Mouse (Mus musculus) forebrain, embryonic 14.5 days (tissue): ENCODE measurements around the gene Robo2. TPM values are rescaled to one million over a fixed set of nuclear protein-coding genes. Genes with fewer than 3 reads are reported as not detected.

Experiments used
- ATAC-seq: fragments of 200-750 bp; cut with Nextera tagmentation; 2 replicates; pipeline ENCODE4 v1.8.0; 2017; ENCODE audit warnings: mild to moderate bottlenecking, moderate library complexity
- DNase-seq: peaks from one replicate; pipeline ENCODE4 v3.0.0-alpha.2; 2015; ENCODE audit warnings: low spot score
- H3K27ac ChIP-seq: fragments of 300-500 bp; sonication (generic); 2 replicates; pipeline ENCODE4 v1.5.1; 2014; ENCODE audit warnings: low read depth, mild to moderate bottlenecking, control low read depth, low read length, moderate library complexity
- H3K27me3 ChIP-seq: fragments of 300-500 bp; sonication (generic); replicated peaks from 2 replicates; pipeline ENCODE4 v1.6.1; 2014; ENCODE audit warnings: low read length, control low read depth, mixed read lengths; ENCODE audit not compliant: control insufficient read depth, insufficient read depth
- H3K36me3 ChIP-seq: fragments of 300-500 bp; sonication (generic); 2 replicates; pipeline ENCODE4 v1.6.1; 2014; ENCODE audit warnings: low read length, control low read depth; ENCODE audit not compliant: control insufficient read depth, insufficient read depth
- H3K4me1 ChIP-seq: fragments of 300-500 bp; sonication (generic); 2 replicates; pipeline ENCODE4 v1.6.1; 2014; ENCODE audit warnings: antibody characterized with exemption, low read length, control low read depth; ENCODE audit not compliant: control insufficient read depth, insufficient read depth
- H3K4me2 ChIP-seq: fragments of 300-500 bp; sonication (generic); 2 replicates; pipeline ENCODE4 v1.6.1; 2014; ENCODE audit warnings: mild to moderate bottlenecking, control low read depth, low read length
- H3K4me3 ChIP-seq: fragments of 300-500 bp; sonication (generic); 2 replicates; pipeline ENCODE4 v1.5.1; 2014; ENCODE audit warnings: low read depth, low read length, control low read depth
- H3K9ac ChIP-seq: fragments of 300-500 bp; sonication (generic); 2 replicates; pipeline ENCODE4 v1.6.1; 2014; ENCODE audit warnings: mild to moderate bottlenecking, low read length, control low read depth, moderate library complexity
- H3K9me3 ChIP-seq: fragments of 300-500 bp; sonication (generic); replicated peaks from 2 replicates; pipeline ENCODE4 v1.6.1; 2016; ENCODE audit warnings: low read length, control low read depth, mixed read lengths; ENCODE audit not compliant: control insufficient read depth
- WGBS: fragments of 180-500 bp; shearing (Covaris S2); extraction: QIAGEN DNeasy Blood & Tissue Kit; methylation state at CpG from one replicate; pipeline ENCODE4 v1.1.7; 2014; 5-methylcytosine and 5-hydroxymethylcytosine counted together
- polyA plus RNA-seq: library from polyadenylated mRNA; unstranded; fragments of >200 nt; fragmentation: Nextera tagmentation; extraction: Ambion mirVana; gene quantifications from 2 replicates; pipeline ENCODE4 v1.2.1, GENCODE M21; 2014

Gene Robo2
- polyA plus RNA-seq, 1 experiment from 2014 or later: 64.7 TPM

DNA sequence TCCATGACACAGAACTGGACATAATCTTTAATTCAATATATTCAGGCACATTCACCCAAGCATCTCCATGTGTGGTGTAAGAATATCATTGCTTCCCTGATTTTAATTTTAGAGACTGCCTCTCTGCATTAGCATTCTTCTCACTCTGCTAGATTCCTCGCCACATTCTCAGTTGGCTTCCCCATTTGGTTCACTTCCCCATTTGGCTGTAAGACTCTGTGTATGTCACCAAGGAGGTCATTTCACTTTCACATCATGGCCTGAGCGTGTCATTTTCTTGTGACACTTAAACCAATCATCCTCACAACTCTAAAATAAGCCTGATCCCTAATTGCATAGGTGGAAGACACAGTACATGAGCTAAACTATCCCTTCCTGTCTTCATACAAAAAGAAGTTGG, 536.6 kb downstream of the Robo2 start:
- Histone ChIP-seq H3K36me3 (no peaks in the 10 kb centered on the region), H3K4me2 (no peak overlapping the region), H3K9me3 (no peaks in the 10 kb centered on the region), H3K4me3 (no peak overlapping the region), H3K4me1 (no peaks in the 10 kb centered on the region), H3K27me3 (no peaks in the 10 kb centered on the region), H3K27ac (no peak overlapping the region), H3K9ac (no peak overlapping the region)
- ATAC-seq (no peak), DNase-seq (no peak)
- 85% methylated on average over 2 of the region's 2 CpGs for WGBS

DNA sequence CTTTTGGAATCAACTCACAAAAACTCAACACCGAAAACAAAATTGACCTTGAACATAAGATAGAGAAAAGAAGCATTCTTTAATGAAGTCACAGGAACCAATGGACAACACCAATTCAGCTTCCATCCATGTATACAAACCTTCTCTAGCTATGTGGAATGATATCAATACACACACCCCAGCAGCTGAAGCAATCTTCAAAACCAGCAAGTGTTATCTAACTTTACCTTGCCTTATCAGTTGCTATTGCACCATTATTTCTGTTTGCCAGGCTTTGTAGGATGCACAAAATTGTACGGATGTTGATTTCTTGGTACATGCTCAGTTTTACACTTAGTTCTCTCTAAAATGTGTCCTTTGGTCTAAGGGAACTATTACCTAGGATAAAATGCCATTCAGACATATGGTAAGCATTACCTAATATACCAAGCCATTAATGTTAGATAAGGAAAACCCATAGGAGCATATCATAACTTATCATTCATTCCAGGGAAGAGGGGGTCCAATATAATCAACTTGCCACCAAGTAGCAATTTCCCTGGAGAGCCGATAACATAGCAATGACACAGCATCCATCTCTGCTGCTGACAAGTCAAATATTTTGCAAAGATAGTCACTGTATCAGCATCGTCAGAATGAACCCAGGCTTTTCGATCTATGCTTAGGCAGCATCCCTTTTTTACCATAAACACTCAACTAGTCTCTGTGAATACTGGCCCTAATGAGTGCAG, 537.6 kb downstream of the Robo2 start:
- Histone ChIP-seq H3K27me3 (no peaks in the 10 kb centered on the region), H3K9me3 (no peaks in the 10 kb centered on the region), H3K27ac (no peak overlapping the region), H3K4me1 (no peaks in the 10 kb centered on the region), H3K36me3 (no peaks in the 10 kb centered on the region), H3K4me3 (no peak overlapping the region), H3K9ac (no peak overlapping the region), H3K4me2 (no peak overlapping the region)
- DNase-seq (no peak), ATAC-seq (no peak)
- 95% methylated on average over 5 of the region's 5 CpGs for WGBS

DNA sequence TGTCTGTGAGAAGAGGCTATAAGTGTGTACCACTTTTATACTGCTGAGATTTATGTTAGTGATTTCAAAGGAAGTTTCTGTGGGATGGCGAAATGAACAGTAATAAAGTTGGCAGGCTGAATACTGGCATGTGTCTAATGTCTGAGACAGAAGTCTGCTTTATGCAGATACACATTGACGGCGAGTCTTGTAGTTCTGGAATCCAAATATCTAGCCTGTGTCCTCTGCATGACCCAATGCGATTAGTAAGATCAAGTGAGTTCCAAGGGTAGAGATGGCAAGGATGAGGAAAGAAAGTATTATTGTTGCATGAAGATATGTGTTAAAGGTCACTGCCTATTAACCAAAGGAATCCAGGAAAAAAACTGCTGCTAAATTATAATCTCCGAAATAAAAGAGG, 541.3 kb downstream of the Robo2 start:
- 77% methylated on average over 5 of the region's 5 CpGs for WGBS
- Histone ChIP-seq H3K27ac (no peak overlapping the region), H3K36me3 (no peaks in the 10 kb centered on the region), H3K9ac (no peak overlapping the region), H3K4me1 (no peaks in the 10 kb centered on the region), H3K4me2 (no peak overlapping the region), H3K4me3 (no peak overlapping the region), H3K9me3 (no peaks in the 10 kb centered on the region), H3K27me3 (no peaks in the 10 kb centered on the region)
- ATAC-seq: no peak
- no peak for DNase-seq

GRCm38 (mm10) chr16:73869527-73870212, 542.0 kb downstream of the Robo2 start:
- Histone ChIP-seq H3K4me3 (no peak overlapping the region), H3K27me3 (no peaks in the 10 kb centered on the region), H3K4me2 (no peak overlapping the region), H3K9me3 (no peaks in the 10 kb centered on the region), H3K4me1 (peaks cover 3% of the 10 kb centered on the region; the same call in 1 of the 2 replicates), H3K36me3 (no peaks in the 10 kb centered on the region), H3K9ac (no peak overlapping the region), H3K27ac (no peak overlapping the region)
- 87% methylated on average over 7 of the region's 7 CpGs for WGBS
- DNase-seq (no peak), ATAC-seq (no peak)

DNA sequence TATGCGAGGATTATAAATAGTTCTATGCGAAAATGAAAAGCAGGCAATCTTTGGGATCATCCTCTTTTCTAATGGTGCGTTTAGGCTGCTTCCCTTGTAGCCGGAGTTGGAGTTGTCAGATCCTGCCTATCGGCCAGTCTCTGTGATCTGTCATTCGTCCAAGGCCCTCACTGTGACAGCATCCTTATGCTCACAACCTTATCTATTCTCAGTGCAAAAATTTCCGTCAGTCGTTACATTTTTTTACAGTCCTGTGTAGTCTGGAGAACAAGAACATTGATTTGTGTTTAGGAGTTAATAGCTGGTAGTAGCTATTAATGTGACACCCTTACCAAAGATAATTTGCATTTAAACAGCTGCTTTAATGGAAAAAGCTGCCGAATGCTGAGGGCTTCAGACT, 547.0 kb downstream of the Robo2 start:
- H3K27me3 ChIP-seq: no peaks in the 10 kb centered on the region
- H3K4me2 ChIP-seq: no peak overlapping the region
- ATAC-seq (peak; percentile 42; the same call in 1 of the 2 replicates), DNase-seq (peak; percentile 52)
- no peaks in the 10 kb centered on the region for H3K9me3 ChIP-seq
- 20% methylated on average over 9 of the region's 9 CpGs for WGBS
- no peak overlapping the region for H3K9ac ChIP-seq
- peaks cover 18% of the 10 kb centered on the region for H3K4me1 ChIP-seq
- peak overlapping the region; percentile 15; the same call in 1 of the 2 replicates for H3K27ac ChIP-seq
- no peak overlapping the region for H3K4me3 ChIP-seq
- no peaks in the 10 kb centered on the region for H3K36me3 ChIP-seq

DNA sequence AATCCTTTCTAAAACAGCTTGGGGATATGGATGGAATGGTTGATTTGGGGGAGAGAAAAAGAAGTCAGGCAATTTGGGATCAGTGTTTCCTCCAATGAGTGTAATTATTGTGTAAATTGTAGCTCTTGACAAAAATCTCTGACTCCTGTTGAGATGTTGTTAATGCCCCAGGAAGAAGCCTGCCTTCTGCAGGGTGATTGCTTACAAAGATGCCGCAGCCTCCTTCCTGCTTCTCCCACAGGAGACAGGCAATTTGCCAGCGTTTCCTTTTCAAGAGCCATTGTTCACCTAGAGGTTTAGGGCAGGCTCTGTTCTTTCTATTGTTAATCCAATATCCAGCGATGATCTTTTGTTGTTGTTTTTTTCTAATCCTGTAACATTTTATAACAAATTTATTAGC, 547.9 kb downstream of the Robo2 start:
- peak; percentile 57; the same call in 1 of the 2 replicates for ATAC-seq

DNA sequence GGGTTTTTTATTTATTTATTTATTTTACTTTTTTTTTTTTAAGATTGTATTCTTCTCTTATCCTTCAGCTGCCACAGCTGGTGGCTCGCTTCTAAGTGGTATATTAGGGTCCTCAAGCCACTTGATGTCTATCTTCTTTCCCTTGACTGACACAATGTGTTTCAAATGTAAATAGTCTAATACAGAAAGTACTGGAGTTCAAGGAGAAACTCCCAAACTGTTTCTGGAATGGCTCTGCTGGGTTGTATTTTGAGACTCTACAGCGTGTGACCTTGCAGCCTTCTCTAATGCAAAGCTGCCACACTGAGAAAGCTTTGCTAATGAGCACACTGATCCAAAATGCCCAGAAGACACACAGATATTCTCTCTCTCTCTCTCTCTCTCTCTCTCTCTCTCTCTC, 552.9 kb downstream of the Robo2 start:
- Histone ChIP-seq H3K9me3 (no peaks in the 10 kb centered on the region), H3K27ac (no peak overlapping the region), H3K4me3 (no peak overlapping the region), H3K36me3 (no peaks in the 10 kb centered on the region), H3K4me1 (peaks cover 9% of the 10 kb centered on the region), H3K27me3 (no peaks in the 10 kb centered on the region), H3K9ac (no peak overlapping the region), H3K4me2 (no peak overlapping the region)
- 48% methylated on average over 2 of the region's 2 CpGs for WGBS
- peak; percentile 57 for DNase-seq
- peak; percentile 77 for ATAC-seq

More for the DNA sequence above, 547.9 kb downstream of the Robo2 start:
- Histone ChIP-seq H3K4me2 (no peak overlapping the region), H3K4me1 (peaks cover 19% of the 10 kb centered on the region), H3K9ac (no peak overlapping the region), H3K27me3 (no peaks in the 10 kb centered on the region), H3K36me3 (no peaks in the 10 kb centered on the region), H3K4me3 (no peak overlapping the region), H3K9me3 (no peaks in the 10 kb centered on the region), H3K27ac (0 out of 2 replicates have a peak overlapping the region, but pooled peaks have one; percentile 0)
- peak; percentile 80 for DNase-seq
- under 1% methylated on average over 3 of the region's 3 CpGs for WGBS

- no peak overlapping the region for H3K9ac ChIP-seq
- H3K4me1 ChIP-seq: peaks cover 2% of the 10 kb centered on the region; the same call in 1 of the 2 replicates
- no peak overlapping the region for H3K4me3 ChIP-seq
- no peaks in the 10 kb centered on the region for H3K27me3 ChIP-seq
- H3K4me2 ChIP-seq: no peak overlapping the region
- no peak for ATAC-seq
- WGBS: 94% methylated on average over 3 of the region's 3 CpGs
- no peaks in the 10 kb centered on the region for H3K36me3 ChIP-seq
- no peaks in the 10 kb centered on the region for H3K9me3 ChIP-seq
- H3K27ac ChIP-seq: no peak overlapping the region
- DNase-seq: no peak
Observed at GRCm38 (mm10) chr16:73855821-73856220, 555.8 kb downstream of the Robo2 start.
